Mouse (Mus musculus) heart, postnatal 0 days (tissue): ENCODE results near the gene Tdrkh. TPM values are rescaled to one million over a fixed set of nuclear protein-coding genes. Genes with fewer than 3 reads are reported as not detected.

ENCODE experiments used
- ATAC-seq: fragments of 200-750 bp; cut with Nextera tagmentation; 2 replicates; pipeline ENCODE4 v1.8.0; 2017; ENCODE audit warnings: low read depth, moderate number of reproducible peaks, moderate library complexity; ENCODE audit not compliant: insufficient read depth
- DNase-seq: peaks from one replicate; pipeline ENCODE4 v3.0.0-alpha.2; 2016; ENCODE audit warnings: low spot score
- H3K27ac ChIP-seq: fragments of 300-500 bp; sonication (generic); 2 replicates; pipeline ENCODE4 v1.5.1; 2014; ENCODE audit warnings: low read depth, mild to moderate bottlenecking
- H3K27me3 ChIP-seq: fragments of 300-500 bp; sonication (generic); 2 replicates; pipeline ENCODE4 v1.6.1; 2014; ENCODE audit warnings: low read length, mixed read lengths; ENCODE audit not compliant: control insufficient read depth, insufficient read depth
- H3K36me3 ChIP-seq: fragments of 300-500 bp; sonication (generic); replicated peaks from 2 replicates; pipeline ENCODE4 v1.6.1; 2014; ENCODE audit warnings: low read length, mixed read lengths; ENCODE audit not compliant: control insufficient read depth, insufficient read depth
- H3K4me1 ChIP-seq: fragments of 300-500 bp; sonication (generic); 2 replicates; pipeline ENCODE4 v1.6.1; 2014; ENCODE audit warnings: antibody characterized with exemption; ENCODE audit not compliant: control insufficient read depth, insufficient read depth
- H3K4me2 ChIP-seq: fragments of 300-500 bp; sonication (generic); 2 replicates; pipeline ENCODE4 v1.6.1; 2014; ENCODE audit warnings: low read depth, mild to moderate bottlenecking, low read length, moderate library complexity
- H3K4me3 ChIP-seq: fragments of 300-500 bp; sonication (generic); 2 replicates; pipeline ENCODE4 v1.5.1; 2014; ENCODE audit warnings: low read depth, low read length
- H3K9ac ChIP-seq: fragments of 300-500 bp; sonication (generic); replicated peaks from 2 replicates; pipeline ENCODE4 v1.6.1; 2014; ENCODE audit warnings: low read depth, low read length, mixed read lengths
- H3K9me3 ChIP-seq: fragments of 300-500 bp; sonication (generic); replicated peaks from 2 replicates; pipeline ENCODE4 v1.6.1; 2016; ENCODE audit warnings: low read length; ENCODE audit not compliant: control insufficient read depth
- CTCF ChIP-seq: IDR thresholded peaks from 2 replicates; pipeline ENCODE4 v1.5.1; 2016; ENCODE audit warnings: antibody characterized with exemption, control low read depth, low read depth
- EP300 ChIP-seq: IDR thresholded peaks from 2 replicates; pipeline ENCODE4 v1.6.1; 2016; ENCODE audit warnings: antibody characterized with exemption, low read depth
- WGBS: fragments of 180-500 bp; shearing (Covaris S2); extraction: QIAGEN DNeasy Blood & Tissue Kit; methylation state at CpG from one replicate; pipeline ENCODE4 v1.1.7; 2014; 5-methylcytosine and 5-hydroxymethylcytosine counted together
- polyA plus RNA-seq: library from polyadenylated mRNA; unstranded; fragments of >200 nt; fragmentation: Nextera tagmentation; extraction: Ambion mirVana; gene quantifications from 2 replicates; pipeline ENCODE4 v1.2.1, GENCODE M21; 2015
- total RNA-seq: library from RNA; depleted of rRNA; stranded (reverse); fragments of >200 nt; gene quantifications from 2 replicates; pipeline ENCODE4 v1.2.3, GENCODE M21; 2014; ENCODE audit warnings: low replicate concordance; rRNA removed

The Tdrkh gene
- total and polyA plus RNA-seq, 2 experiments from 2014 or later: 0.34 to 7.7 TPM

GRCm38 (mm10) chr3:94481429-94481828 lies 68.4 kb downstream of the Tdrkh start:
- Histone ChIP-seq H3K4me3 (no peak overlapping the region), H3K36me3 (no peaks in the 10 kb centered on the region), H3K9me3 (no peaks in the 10 kb centered on the region), H3K9ac (no peak overlapping the region), H3K27ac (no peak overlapping the region), H3K4me2 (no peak overlapping the region), H3K4me1 (0 out of 2 replicates have a peak, but pooled peaks cover 10% of the 10 kb centered on the region), H3K27me3 (peaks cover 31% of the 10 kb centered on the region)
- DNase-seq: no peak
- no peak for ATAC-seq
- TF ChIP-seq EP300 (no peak), CTCF (no peak)
- WGBS: 56% methylated on average over 4 of the region's 4 CpGs

- no peak overlapping the region for H3K27ac ChIP-seq
- WGBS: 66% methylated on average over 17 of the region's 17 CpGs
- no peak overlapping the region for H3K4me2 ChIP-seq
- H3K9ac ChIP-seq: no peak overlapping the region
- no peak for TF ChIP-seq CTCF
- no peak for TF ChIP-seq EP300
- 0 out of 2 replicates have a peak, but pooled peaks cover 10% of the 10 kb centered on the region for H3K4me1 ChIP-seq
- no peaks in the 10 kb centered on the region for H3K9me3 ChIP-seq
- H3K36me3 ChIP-seq: no peaks in the 10 kb centered on the region
- H3K27me3 ChIP-seq: peaks cover 31% of the 10 kb centered on the region
- DNase-seq: no peak
- no peak overlapping the region for H3K4me3 ChIP-seq
- ATAC-seq: no peak
Measured at GRCm38 (mm10) chr3:94482764-94483385, 69.8 kb downstream of the Tdrkh start.

DNA sequence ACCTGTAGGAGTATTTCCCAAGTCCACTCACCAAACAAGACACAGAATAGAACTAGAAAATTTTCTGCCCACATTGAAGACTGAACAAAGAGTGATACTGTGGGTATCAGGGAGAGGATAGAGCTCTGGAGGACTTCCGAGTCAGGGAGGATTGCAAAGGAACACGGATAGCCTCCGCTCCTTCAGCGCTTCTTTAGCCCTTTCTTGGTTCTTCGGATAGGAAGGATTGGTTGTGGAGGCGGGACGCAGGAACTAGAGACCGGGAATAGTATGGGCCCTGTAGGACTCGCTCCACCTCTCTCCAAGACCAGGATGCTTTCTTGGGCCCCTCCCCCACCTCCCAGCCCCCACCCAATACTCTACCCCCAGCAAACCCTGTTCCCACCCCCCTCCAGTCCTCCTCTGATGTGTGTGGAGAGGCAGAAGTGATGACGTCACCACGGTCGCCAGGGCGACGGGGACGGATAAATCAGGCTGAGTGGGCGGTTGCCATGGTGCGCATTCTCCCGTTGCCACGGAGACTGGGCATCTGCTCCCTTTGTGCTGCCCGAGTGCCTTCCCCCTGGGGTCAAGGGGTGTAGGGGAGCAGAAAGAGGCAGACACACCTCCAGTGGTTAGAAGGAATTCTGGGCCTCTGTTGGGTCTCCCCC lies 70.8 kb downstream of the Tdrkh start:
- Histone ChIP-seq H3K9ac (no peak overlapping the region), H3K4me3 (no peak overlapping the region), H3K4me1 (0 out of 2 replicates have a peak, but pooled peaks cover 10% of the 10 kb centered on the region), H3K9me3 (no peaks in the 10 kb centered on the region), H3K27me3 (peaks cover 22% of the 10 kb centered on the region), H3K4me2 (no peak overlapping the region), H3K27ac (no peak overlapping the region), H3K36me3 (no peaks in the 10 kb centered on the region)
- WGBS: 34% methylated on average over 20 of the region's 20 CpGs
- no peak for ATAC-seq
- no peak for DNase-seq
- TF ChIP-seq EP300 (no peak), CTCF (no peak)

Other genes starting within 250 kb of the Tdrkh start
- gene Gm10696, start 235.1 kb upstream of the Tdrkh start, total RNA-seq: not detected in 2 replicates
- not detected in 2 replicates for gene Gm10696, start 235.1 kb upstream of the Tdrkh start, polyA plus RNA-seq
- gene Gm5286, start 216.6 kb upstream of the Tdrkh start, total RNA-seq: not detected in 2 replicates
- not detected in 2 replicates for gene Gm5286, start 216.6 kb upstream of the Tdrkh start, polyA plus RNA-seq
- not detected in 2 replicates for gene Gm4778, start 149.2 kb upstream of the Tdrkh start, total RNA-seq
- gene Gm4778, start 149.2 kb upstream of the Tdrkh start, polyA plus RNA-seq: not detected in 2 replicates
- gene Them4, start 103.2 kb upstream of the Tdrkh start, total RNA-seq: 1.4 and 6.1 TPM in 2 replicates
- gene Them4, start 103.2 kb upstream of the Tdrkh start, polyA plus RNA-seq: 16.2 and 17.3 TPM in 2 replicates
- not detected in 2 replicates for gene Them5, start 71.2 kb upstream of the Tdrkh start, total RNA-seq
- 0.10 TPM in 1 of 2 replicates, not detected in the other for gene Them5, start 71.2 kb upstream of the Tdrkh start, polyA plus RNA-seq
- gene C2cd4d, start 50.8 kb upstream of the Tdrkh start, total RNA-seq: not detected in 2 replicates
- 0.15 and 0.30 TPM in 2 replicates for gene C2cd4d, start 50.8 kb upstream of the Tdrkh start, polyA plus RNA-seq
- 37.2 and 55.0 TPM in 2 replicates for gene Rorc, start 40.5 kb upstream of the Tdrkh start, total RNA-seq
- 13.5 and 17.1 TPM in 2 replicates for gene Rorc, start 40.5 kb upstream of the Tdrkh start, polyA plus RNA-seq
- gene Lingo4, start 14.8 kb upstream of the Tdrkh start, total RNA-seq: not detected in 2 replicates
- gene Lingo4, start 14.8 kb upstream of the Tdrkh start, polyA plus RNA-seq: 0.19 and 0.25 TPM in 2 replicates
- gene Mrpl9, start 30.0 kb downstream of the Tdrkh start, total RNA-seq: 83.0 and 85.1 TPM in 2 replicates
- gene Mrpl9, start 30.0 kb downstream of the Tdrkh start, polyA plus RNA-seq: 67.4 and 68.7 TPM in 2 replicates
- gene Oaz3, start 30.6 kb downstream of the Tdrkh start, total RNA-seq: not detected in 2 replicates
- 0.33 and 0.41 TPM in 2 replicates for gene Oaz3, start 30.6 kb downstream of the Tdrkh start, polyA plus RNA-seq
- gene Celf3, start 65.0 kb downstream of the Tdrkh start, total RNA-seq: not detected in 2 replicates
- 0.53 and 0.80 TPM in 2 replicates for gene Celf3, start 65.0 kb downstream of the Tdrkh start, polyA plus RNA-seq
- 1.2 TPM in 1 of 2 replicates, not detected in the other for gene Riiad1, start 67.1 kb downstream of the Tdrkh start, total RNA-seq
- 4.3 and 4.5 TPM in 2 replicates for gene Riiad1, start 67.1 kb downstream of the Tdrkh start, polyA plus RNA-seq
- 18.1 and 30.8 TPM in 2 replicates for gene Snx27, start 169.4 kb downstream of the Tdrkh start, total RNA-seq
- 17.0 and 17.2 TPM in 2 replicates for gene Snx27, start 169.4 kb downstream of the Tdrkh start, polyA plus RNA-seq
- not detected in 2 replicates for gene Gm10972, start 229.8 kb downstream of the Tdrkh start, total RNA-seq
- not detected in 2 replicates for gene Gm10972, start 229.8 kb downstream of the Tdrkh start, polyA plus RNA-seq
- gene Tuft1, start 245.6 kb downstream of the Tdrkh start, total RNA-seq: 12.9 and 29.0 TPM in 2 replicates
- gene Tuft1, start 245.6 kb downstream of the Tdrkh start, polyA plus RNA-seq: 3.1 and 4.8 TPM in 2 replicates